Mouse (Mus musculus): Measurements from ENCODE around the gene Fbxl18. TPM values are rescaled to one million over a fixed set of nuclear protein-coding genes. Genes with fewer than 3 reads are reported as not detected.

Gene Fbxl18
- polyA plus RNA-seq, 1 experiment from 2014 or later: 14.6 TPM

DNA sequence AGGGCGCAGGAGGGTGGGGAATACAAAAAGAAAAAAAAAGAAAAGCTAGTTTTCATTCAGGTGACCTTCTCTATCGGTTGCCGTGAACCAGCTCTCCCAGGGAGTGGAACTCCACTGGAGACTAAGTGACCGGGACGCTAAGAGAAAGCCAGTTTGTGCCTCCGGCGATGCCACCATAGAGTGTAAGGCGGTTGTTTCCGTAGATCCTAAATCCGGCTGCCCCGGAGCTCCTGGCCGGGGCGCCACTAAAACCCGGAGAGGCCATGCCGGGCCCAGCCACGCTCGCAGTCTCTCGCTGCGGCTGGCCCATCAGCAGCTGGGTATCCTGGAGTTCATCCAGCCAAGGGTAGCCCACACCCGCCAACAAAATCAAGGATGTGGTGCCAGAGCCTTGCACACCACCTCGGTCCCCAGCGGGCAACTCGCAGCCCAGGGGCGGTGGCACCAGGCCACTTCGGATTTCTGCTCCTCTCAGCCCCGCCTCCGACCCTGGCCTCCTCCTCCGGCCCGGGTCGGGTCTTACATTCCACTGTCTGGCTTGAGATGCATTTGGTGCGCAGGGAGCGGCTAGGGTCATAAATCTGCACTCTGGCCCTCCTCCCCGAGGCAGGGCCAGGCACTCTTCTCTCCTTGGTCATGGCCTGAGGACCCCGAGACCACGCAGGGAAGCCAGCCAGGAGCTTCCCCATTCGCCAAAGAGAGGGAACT lies 73.8 kb downstream of the Fbxl18 start:
- H3K27me3 ChIP-seq (ENCODE audit: insufficient read depth, poor library complexity, severe bottlenecking): no peaks in the 10 kb centered on the region
- H3K9me3 ChIP-seq: no peaks in the 10 kb centered on the region
- DNase-seq (ENCODE audit: low spot score): peak; percentile 96
- H3K27ac ChIP-seq: peak overlapping the region; percentile 100
- WGBS: under 1% methylated on average over 36 of the region's 36 CpGs
- peaks cover 36% of the 10 kb centered on the region for H3K4me1 ChIP-seq
- H3K36me3 ChIP-seq: no peaks in the 10 kb centered on the region
- peak overlapping the region; percentile 99 for H3K4me3 ChIP-seq

DNA sequence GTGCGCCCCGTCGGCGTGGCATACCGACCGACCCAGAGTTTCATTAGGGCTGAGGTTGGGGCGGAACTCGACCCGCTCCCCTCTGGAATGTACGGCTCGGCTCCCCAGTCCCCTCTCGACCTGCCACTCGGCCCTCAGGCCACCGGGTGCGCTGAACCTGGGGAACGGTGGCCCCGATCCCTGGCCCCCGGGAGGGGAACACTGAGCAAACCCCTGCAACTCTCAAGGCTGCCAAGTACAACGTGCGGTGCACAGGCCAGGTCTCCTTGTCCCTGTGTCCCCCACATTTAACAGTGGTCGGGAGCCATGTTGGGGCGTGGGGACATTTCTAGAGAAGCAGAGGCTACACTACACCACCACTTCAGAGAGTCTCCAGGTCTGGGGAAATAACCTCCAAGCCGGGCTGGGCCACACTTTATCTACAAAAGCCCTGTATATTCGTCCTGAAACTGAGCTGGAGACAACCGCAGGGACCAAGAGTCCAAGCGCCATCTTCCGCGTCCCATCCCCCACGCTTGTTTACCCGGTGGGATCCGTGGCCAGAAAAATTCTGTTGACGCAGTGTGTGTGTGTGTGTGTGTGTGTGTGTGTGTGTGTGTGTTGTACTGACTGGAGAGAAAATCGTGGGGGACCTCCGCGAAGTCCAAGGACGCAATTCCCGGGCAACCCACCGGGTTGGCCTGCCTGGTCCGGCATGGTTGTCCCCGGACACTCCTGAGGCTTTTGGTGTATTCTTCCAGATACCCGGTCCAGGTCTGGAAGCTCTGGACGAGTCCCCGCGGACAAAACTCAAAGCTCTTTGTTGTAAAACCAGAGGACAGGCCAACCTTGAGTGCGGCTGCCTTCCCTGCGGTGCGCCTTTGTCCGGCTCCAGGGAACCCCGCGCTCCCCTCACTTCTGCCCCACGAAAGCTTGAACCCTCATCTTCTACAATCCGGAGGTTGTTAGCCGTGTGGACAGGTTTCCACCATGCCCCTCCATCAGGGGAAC lies 74.7 kb downstream of the Fbxl18 start:
- DNase-seq (ENCODE audit: low spot score): peak; percentile 84
- Histone ChIP-seq H3K27me3 (ENCODE audit: insufficient read depth, poor library complexity, severe bottlenecking) (no peaks in the 10 kb centered on the region), H3K4me1 (peaks cover 29% of the 10 kb centered on the region), H3K4me3 (peak overlapping the region; percentile 99), H3K27ac (peak overlapping the region; percentile 100), H3K9me3 (no peaks in the 10 kb centered on the region), H3K36me3 (no peaks in the 10 kb centered on the region)
- WGBS: under 1% methylated on average over 53 of the region's 53 CpGs

DNA sequence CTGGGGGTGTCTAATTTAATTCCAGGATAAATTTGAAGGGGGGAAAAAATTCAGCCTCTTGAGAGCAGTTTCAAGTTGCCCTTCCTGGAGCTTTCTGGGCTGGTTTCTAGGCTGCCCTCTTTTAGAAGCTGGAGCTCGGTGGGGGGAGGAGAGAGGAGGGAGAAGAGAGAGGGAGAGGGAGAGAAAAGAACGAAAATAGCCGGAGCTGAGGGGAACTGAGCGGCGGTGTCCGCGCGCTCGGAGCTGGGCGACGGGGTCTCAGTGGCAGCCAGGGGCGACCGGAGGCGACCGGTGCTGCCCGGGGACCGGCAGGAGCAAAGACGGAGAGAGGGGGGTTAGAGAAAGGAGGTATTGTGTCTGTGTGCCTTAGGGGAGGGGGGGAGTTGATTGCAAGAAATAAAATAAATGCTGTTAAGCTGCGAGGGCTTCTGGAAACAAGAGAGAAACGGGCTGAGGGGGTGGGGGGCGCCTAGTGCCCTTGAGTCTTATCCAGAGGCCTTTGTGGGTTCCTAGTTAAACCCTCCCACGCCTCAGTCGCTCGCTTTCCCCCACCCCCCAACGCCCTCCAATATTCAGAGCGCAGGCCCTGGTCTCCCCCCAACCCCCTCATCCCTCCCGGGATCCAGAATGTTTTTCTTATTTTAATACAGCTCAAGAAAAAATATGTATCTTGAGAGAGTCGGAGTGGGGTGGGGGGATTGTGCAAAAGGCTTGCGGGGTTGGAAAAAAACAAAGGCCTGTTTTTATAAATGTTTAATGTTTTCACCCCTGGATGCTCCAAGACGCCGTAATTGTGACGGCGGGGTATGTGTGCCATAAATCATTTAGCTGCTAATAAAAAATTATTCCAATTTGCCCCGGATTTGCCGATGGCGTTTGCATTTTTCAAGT lies 75.6 kb downstream of the Fbxl18 start:
- H3K36me3 ChIP-seq: peaks cover 6% of the 10 kb centered on the region
- no peaks in the 10 kb centered on the region for H3K9me3 ChIP-seq
- H3K27me3 ChIP-seq (ENCODE audit: insufficient read depth, poor library complexity, severe bottlenecking): no peaks in the 10 kb centered on the region
- H3K4me1 ChIP-seq: peaks cover 19% of the 10 kb centered on the region
- no peak for DNase-seq (ENCODE audit: low spot score)
- peak overlapping the region; percentile 99 for H3K4me3 ChIP-seq
- peak overlapping the region; percentile 100 for H3K27ac ChIP-seq
- WGBS: under 1% methylated on average over 36 of the region's 36 CpGs

DNA sequence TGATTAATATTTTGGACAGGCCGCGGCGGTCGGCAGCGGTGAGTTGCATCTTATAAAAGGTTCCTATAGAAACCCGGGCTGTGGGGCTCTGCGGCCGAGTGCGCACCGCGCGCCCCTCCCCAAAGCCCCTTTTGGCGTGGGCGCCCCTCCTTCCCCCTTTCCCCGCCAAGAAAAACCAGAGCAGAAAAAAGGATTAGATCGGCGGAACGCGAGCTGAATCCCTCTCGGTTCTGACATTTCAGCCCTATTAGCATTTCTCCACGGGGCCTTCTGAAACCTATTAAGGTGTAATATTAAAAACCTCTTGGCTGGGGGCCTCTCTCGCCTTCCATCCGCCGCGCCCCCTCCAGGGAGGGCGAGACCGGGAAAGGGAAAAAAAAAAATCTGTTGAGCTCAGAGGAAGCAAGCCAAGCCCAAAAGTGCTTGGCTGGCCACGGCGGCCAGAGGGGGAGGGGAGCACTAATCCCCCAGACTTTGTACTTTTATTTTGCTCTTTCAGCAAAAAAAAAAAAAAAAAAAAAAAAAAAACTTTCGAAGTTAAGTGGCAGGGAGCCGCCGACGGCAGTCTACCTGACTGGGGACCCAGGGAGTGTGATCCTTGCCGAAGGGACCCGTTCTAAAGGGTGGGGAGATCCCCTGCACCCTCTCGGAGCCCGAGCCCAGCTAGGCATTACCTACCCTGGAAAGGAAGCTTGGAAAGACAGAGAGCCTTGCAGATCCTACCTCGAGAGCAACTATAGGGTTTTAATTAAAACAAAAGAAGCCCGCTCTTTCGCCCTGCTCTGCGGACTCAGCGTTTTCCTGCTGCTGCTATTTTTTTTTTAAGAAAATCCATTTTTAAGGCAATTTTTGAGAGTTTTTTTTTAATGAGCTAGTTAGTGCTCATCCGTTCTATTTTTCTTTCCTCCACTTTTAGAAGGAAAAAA lies 76.5 kb downstream of the Fbxl18 start:
- no peaks in the 10 kb centered on the region for H3K9me3 ChIP-seq
- peaks cover 13% of the 10 kb centered on the region for H3K4me1 ChIP-seq
- H3K36me3 ChIP-seq: peaks cover 6% of the 10 kb centered on the region
- DNase-seq (ENCODE audit: low spot score): peak; percentile 87
- peak overlapping the region; percentile 99 for H3K4me3 ChIP-seq
- peak overlapping the region; percentile 100 for H3K27ac ChIP-seq
- H3K27me3 ChIP-seq (ENCODE audit: insufficient read depth, poor library complexity, severe bottlenecking): no peaks in the 10 kb centered on the region
- under 1% methylated on average over 43 of the region's 43 CpGs for WGBS

DNA sequence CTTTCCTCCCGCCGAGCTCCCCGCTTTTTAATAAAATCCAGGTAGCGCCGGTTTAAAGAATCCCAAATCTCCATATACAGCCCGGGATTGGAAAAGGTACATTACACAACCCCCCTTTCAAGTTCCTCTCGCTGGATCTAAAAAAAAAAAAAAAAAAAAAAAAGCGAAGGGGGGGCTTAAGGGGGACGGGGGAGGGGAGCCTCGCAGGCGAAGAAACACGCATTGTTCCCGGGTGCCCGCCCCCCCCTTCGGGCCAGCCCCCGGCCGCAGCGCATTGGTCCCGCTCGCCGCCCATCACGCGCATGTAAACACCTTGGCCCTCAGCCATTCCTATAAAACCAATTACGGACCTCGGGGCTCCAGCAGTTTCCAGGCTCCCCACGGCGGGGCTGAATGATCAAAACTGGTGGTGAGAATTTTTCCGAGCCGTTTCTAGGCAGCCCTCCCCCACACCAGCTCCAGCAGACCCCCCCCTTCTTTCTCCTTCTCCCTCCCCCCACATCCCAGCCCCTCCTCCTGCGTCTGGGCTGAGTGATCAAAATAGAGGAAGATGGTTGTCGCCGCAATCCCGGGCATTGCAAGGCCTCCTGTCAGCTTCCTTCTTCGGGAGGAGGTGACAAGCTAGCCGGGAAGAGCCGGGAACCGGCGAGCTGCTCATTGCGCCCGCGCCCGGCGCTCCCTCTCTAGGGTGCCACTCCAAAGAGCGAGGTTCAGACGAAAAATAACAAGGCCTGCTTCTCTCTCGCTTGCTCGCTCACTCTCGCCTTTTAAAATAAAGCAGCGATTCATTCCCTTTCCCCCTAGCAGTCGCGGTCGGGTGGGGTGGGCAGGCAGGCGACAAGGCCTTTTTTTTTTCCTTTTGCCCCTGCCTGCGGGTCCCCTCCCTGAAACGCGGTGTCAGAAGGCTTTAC lies 77.4 kb downstream of the Fbxl18 start, which contains the start of gene Tnrc18:
Gene Tnrc18, minus strand, starts transcription at position 139 of the 911 bp plus-strand sequence.
- no peaks in the 10 kb centered on the region for H3K27me3 ChIP-seq (ENCODE audit: insufficient read depth, poor library complexity, severe bottlenecking)
- H3K4me1 ChIP-seq: peaks cover 13% of the 10 kb centered on the region
- peaks cover 6% of the 10 kb centered on the region for H3K36me3 ChIP-seq
- peak within 1 kb of the TSS; percentile 100 for H3K27ac ChIP-seq
- H3K4me3 ChIP-seq: peak within 1 kb of the TSS; percentile 99
- no peaks in the 10 kb centered on the region for H3K9me3 ChIP-seq
- under 1% methylated on average over 56 of the region's 56 CpGs for WGBS
- peak; percentile 98 for DNase-seq (ENCODE audit: low spot score)

Other genes with a start within 250 kb of the Fbxl18 start
- 2.6 and 4.6 TPM in 2 replicates for gene Slc29a4, start 202.9 kb downstream of the Fbxl18 start, polyA plus RNA-seq (2016; fragmentation: Nextera tagmentation; extraction: Ambion mirVana)
- 22.2 and 24.8 TPM in 2 replicates for gene Tnrc18, start 77.8 kb downstream of the Fbxl18 start, polyA plus RNA-seq (2016; fragmentation: Nextera tagmentation; extraction: Ambion mirVana)
- 6,505 and 8,921 TPM in 2 replicates for gene Actb, start 11.3 kb upstream of the Fbxl18 start, polyA plus RNA-seq (2016; fragmentation: Nextera tagmentation; extraction: Ambion mirVana)
- 254 and 329 TPM in 2 replicates for gene Fscn1, start 64.9 kb upstream of the Fbxl18 start, polyA plus RNA-seq (2016; fragmentation: Nextera tagmentation; extraction: Ambion mirVana)
- 37.9 and 40.6 TPM in 2 replicates for gene Rnf216, start 217.6 kb upstream of the Fbxl18 start, polyA plus RNA-seq (2016; fragmentation: Nextera tagmentation; extraction: Ambion mirVana)

Measured in heart, embryonic 10.5 days (tissue).